Mouse (Mus musculus) ES-E14 (cell line): ENCODE results near the gene Xrcc1.

Experiments
- CHD2 ChIP-seq: IDR thresholded peaks from 2 replicates; pipeline ENCODE4 v1.6.1; 2014; ENCODE audit warnings: mild to moderate bottlenecking, low read depth, low read length, inconsistent platforms
- HCFC1 ChIP-seq: IDR thresholded peaks from 2 replicates; pipeline ENCODE4 v1.6.1; 2012; ENCODE audit warnings: low read length, inconsistent platforms, borderline replicate concordance; ENCODE audit not compliant: insufficient read depth
- ZC3H11A ChIP-seq: IDR thresholded peaks from 2 replicates; pipeline ENCODE4 v1.6.1; 2012; ENCODE audit warnings: low read depth, mild to moderate bottlenecking, inconsistent platforms, low read length, borderline replicate concordance

GRCm38 (mm10) chr7:24584876-24585275 is 38.8 kb downstream of the Xrcc1 start:
- TF ChIP-seq ZC3H11A = no peak
- no peak for TF ChIP-seq CHD2
- TF ChIP-seq HCFC1 = no peak
